Mouse (Mus musculus): Measurements from ENCODE around the gene Gm49354.

DNA sequence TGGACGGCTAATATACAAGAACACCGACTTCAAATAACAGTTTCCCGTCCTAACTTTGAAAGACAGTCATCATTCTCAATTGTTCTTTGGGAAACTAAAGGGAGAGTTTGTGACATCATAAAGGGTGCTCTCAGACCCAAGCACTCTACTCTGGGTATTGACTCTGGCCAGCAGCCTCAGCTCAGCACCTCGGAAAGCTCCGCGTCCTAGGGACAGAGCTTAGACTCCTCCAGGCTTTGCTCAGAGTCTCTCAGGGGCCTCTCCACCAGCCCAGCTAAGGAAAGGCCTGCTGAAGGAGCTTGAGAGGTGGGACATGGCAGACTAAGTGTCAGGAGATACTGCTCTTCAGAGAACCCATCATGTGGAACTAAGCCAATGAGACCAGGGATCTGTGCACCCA is 35.9 kb downstream of the Gm49354 start:
- TF ChIP-seq CTCF (IDR thresholded peaks at IDR 0.05; ENCODE audit: low read depth) (no peak), EP300 (optimal IDR thresholded peaks at IDR 0.05) (no peak)
